Mouse (Mus musculus) stomach, embryonic 15.5 days (tissue): ENCODE measurements at regions not wholly inside any gene's neighbourhood (a gene's known extent, or its start where the extent isn't known, plus 50 kb on each side); places are given as distances from the start of the nearest gene placed in this dataset.

ENCODE experiments used
- ATAC-seq: fragments of 200-750 bp; cut with Nextera tagmentation; 2 replicates; pipeline ENCODE4 v1.8.0; 2017; ENCODE audit warnings: low read depth, moderate number of reproducible peaks, moderate TSS enrichment; ENCODE audit not compliant: insufficient read depth, low FRiP score
- H3K27ac ChIP-seq: fragments of 300-500 bp; sonication (generic); 2 replicates; pipeline ENCODE4 v1.5.1; 2015; ENCODE audit warnings: mild to moderate bottlenecking, inconsistent platforms
- H3K27me3 ChIP-seq: fragments of 300-500 bp; sonication (generic); replicated peaks from 2 replicates; pipeline ENCODE4 v1.6.1; 2015; ENCODE audit warnings: inconsistent platforms
- H3K36me3 ChIP-seq: fragments of 300-500 bp; sonication (generic); 2 replicates; pipeline ENCODE4 v1.6.1; 2015; ENCODE audit warnings: inconsistent platforms
- H3K4me1 ChIP-seq: fragments of 300-500 bp; sonication (generic); 2 replicates; pipeline ENCODE4 v1.6.1; 2015; ENCODE audit warnings: inconsistent platforms
- H3K4me2 ChIP-seq: fragments of 300-500 bp; sonication (generic); 2 replicates; pipeline ENCODE4 v1.6.1; 2015; ENCODE audit warnings: mild to moderate bottlenecking, inconsistent platforms
- H3K4me3 ChIP-seq: fragments of 300-500 bp; sonication (generic); replicated peaks from 2 replicates; pipeline ENCODE4 v1.5.1; 2015; ENCODE audit warnings: inconsistent platforms
- H3K9ac ChIP-seq: fragments of 300-500 bp; sonication (generic); 2 replicates; pipeline ENCODE4 v1.6.1; 2015; ENCODE audit warnings: inconsistent platforms
- H3K9me3 ChIP-seq: fragments of 300-500 bp; sonication (generic); 2 replicates; pipeline ENCODE4 v1.6.1; 2016; ENCODE audit warnings: inconsistent platforms
- WGBS: fragments of 180-500 bp; shearing (Covaris S2); methylation state at CpG from one replicate; pipeline ENCODE4 v1.1.7; 2015; 5-methylcytosine and 5-hydroxymethylcytosine counted together

GRCm38 (mm10) chr7:75063816-75064215 lies 245.2 kb downstream of the Sv2b start:
- ATAC-seq = no peak
- Histone ChIP-seq H3K27ac (no peak overlapping the region), H3K27me3 (no peaks in the 10 kb centered on the region), H3K9me3 (no peaks in the 10 kb centered on the region), H3K9ac (no peak overlapping the region), H3K4me2 (no peak overlapping the region), H3K36me3 (no peaks in the 10 kb centered on the region), H3K4me3 (no peak overlapping the region), H3K4me1 (no peaks in the 10 kb centered on the region)
- 61% methylated on average over 2 of the region's 2 CpGs for WGBS

- H3K4me2 ChIP-seq = no peak overlapping the region
- H3K27ac ChIP-seq = no peak overlapping the region
- WGBS = 57% methylated on average over 1 of the region's 1 CpGs
- H3K4me3 ChIP-seq = no peak overlapping the region
- H3K9ac ChIP-seq = no peak overlapping the region
- no peaks in the 10 kb centered on the region for H3K36me3 ChIP-seq
- H3K27me3 ChIP-seq = no peaks in the 10 kb centered on the region
- H3K4me1 ChIP-seq = no peaks in the 10 kb centered on the region
- ATAC-seq = no peak
- no peaks in the 10 kb centered on the region for H3K9me3 ChIP-seq
Measured at GRCm38 (mm10) chr7:75050231-75050630, 258.8 kb downstream of the Sv2b start.

GRCm38 (mm10) chr7:75049751-75050150 lies 259.3 kb downstream of the Sv2b start:
- no peak for ATAC-seq
- H3K36me3 ChIP-seq = no peaks in the 10 kb centered on the region
- H3K27me3 ChIP-seq = no peaks in the 10 kb centered on the region
- no peaks in the 10 kb centered on the region for H3K4me1 ChIP-seq
- no peak overlapping the region for H3K27ac ChIP-seq
- H3K9me3 ChIP-seq = no peaks in the 10 kb centered on the region
- H3K9ac ChIP-seq = no peak overlapping the region
- H3K4me2 ChIP-seq = no peak overlapping the region
- WGBS = 48% methylated on average over 5 of the region's 5 CpGs
- no peak overlapping the region for H3K4me3 ChIP-seq

GRCm38 (mm10) chr7:75048822-75049221 lies 260.2 kb downstream of the Sv2b start:
- Histone ChIP-seq H3K4me1 (no peaks in the 10 kb centered on the region), H3K27me3 (no peaks in the 10 kb centered on the region), H3K27ac (no peak overlapping the region), H3K9ac (no peak overlapping the region), H3K4me2 (no peak overlapping the region), H3K36me3 (no peaks in the 10 kb centered on the region), H3K4me3 (no peak overlapping the region), H3K9me3 (no peaks in the 10 kb centered on the region)
- 76% methylated on average over 2 of the region's 2 CpGs for WGBS
- ATAC-seq = no peak

- no peaks in the 10 kb centered on the region for H3K4me1 ChIP-seq
- H3K4me3 ChIP-seq = no peak overlapping the region
- H3K9me3 ChIP-seq = no peaks in the 10 kb centered on the region
- no peaks in the 10 kb centered on the region for H3K27me3 ChIP-seq
- no peak overlapping the region for H3K9ac ChIP-seq
- no peak overlapping the region for H3K4me2 ChIP-seq
- H3K36me3 ChIP-seq = no peaks in the 10 kb centered on the region
- no peak overlapping the region for H3K27ac ChIP-seq
- WGBS = 78% methylated on average over 3 of the region's 3 CpGs
- no peak for ATAC-seq
Measured at GRCm38 (mm10) chr7:75047827-75048226, 261.2 kb downstream of the Sv2b start.

- H3K36me3 ChIP-seq = no peaks in the 10 kb centered on the region
- H3K4me2 ChIP-seq = no peak overlapping the region
- ATAC-seq = no peak
- H3K4me3 ChIP-seq = no peak overlapping the region
- H3K27me3 ChIP-seq = no peaks in the 10 kb centered on the region
- WGBS = 84% methylated on average over 6 of the region's 6 CpGs
- no peaks in the 10 kb centered on the region for H3K9me3 ChIP-seq
- H3K9ac ChIP-seq = no peak overlapping the region
- H3K27ac ChIP-seq = no peak overlapping the region
- no peaks in the 10 kb centered on the region for H3K4me1 ChIP-seq
Measured at GRCm38 (mm10) chr7:75040871-75041270, 268.2 kb downstream of the Sv2b start.

- H3K4me2 ChIP-seq = no peak overlapping the region
- H3K9me3 ChIP-seq = no peaks in the 10 kb centered on the region
- WGBS = 40% methylated on average over 2 of the region's 2 CpGs
- H3K4me1 ChIP-seq = no peaks in the 10 kb centered on the region
- no peaks in the 10 kb centered on the region for H3K36me3 ChIP-seq
- H3K27me3 ChIP-seq = no peaks in the 10 kb centered on the region
- no peak overlapping the region for H3K4me3 ChIP-seq
- H3K27ac ChIP-seq = no peak overlapping the region
- ATAC-seq = no peak
- H3K9ac ChIP-seq = no peak overlapping the region
Measured at GRCm38 (mm10) chr7:75026191-75026590, 282.9 kb downstream of the Sv2b start.

GRCm38 (mm10) chr7:75021966-75022365 lies 287.1 kb downstream of the Sv2b start:
- H3K27ac ChIP-seq = no peak overlapping the region
- no peaks in the 10 kb centered on the region for H3K4me1 ChIP-seq
- ATAC-seq = no peak
- no peak overlapping the region for H3K4me3 ChIP-seq
- H3K36me3 ChIP-seq = no peaks in the 10 kb centered on the region
- no peaks in the 10 kb centered on the region for H3K27me3 ChIP-seq
- no peak overlapping the region for H3K4me2 ChIP-seq
- no peaks in the 10 kb centered on the region for H3K9me3 ChIP-seq
- no peak overlapping the region for H3K9ac ChIP-seq
- WGBS = 52% methylated on average over 6 of the region's 6 CpGs

GRCm38 (mm10) chr7:75018640-75019039 lies 290.4 kb downstream of the Sv2b start:
- H3K27me3 ChIP-seq = no peaks in the 10 kb centered on the region
- H3K27ac ChIP-seq = no peak overlapping the region
- H3K4me2 ChIP-seq = no peak overlapping the region
- no peaks in the 10 kb centered on the region for H3K4me1 ChIP-seq
- no peak overlapping the region for H3K4me3 ChIP-seq
- WGBS = 45% methylated on average over 7 of the region's 7 CpGs
- no peak overlapping the region for H3K9ac ChIP-seq
- no peaks in the 10 kb centered on the region for H3K9me3 ChIP-seq
- no peaks in the 10 kb centered on the region for H3K36me3 ChIP-seq
- no peak for ATAC-seq

GRCm38 (mm10) chr7:75008481-75008880 lies 300.6 kb downstream of the Sv2b start:
- no peak overlapping the region for H3K27ac ChIP-seq
- no peaks in the 10 kb centered on the region for H3K36me3 ChIP-seq
- no peak overlapping the region for H3K9ac ChIP-seq
- H3K27me3 ChIP-seq = no peaks in the 10 kb centered on the region
- no peaks in the 10 kb centered on the region for H3K9me3 ChIP-seq
- no peaks in the 10 kb centered on the region for H3K4me1 ChIP-seq
- H3K4me3 ChIP-seq = no peak overlapping the region
- 86% methylated on average over 2 of the region's 2 CpGs for WGBS
- H3K4me2 ChIP-seq = no peak overlapping the region
- no peak for ATAC-seq

GRCm38 (mm10) chr7:74990198-74990597 lies 318.9 kb downstream of the Sv2b start:
- Histone ChIP-seq H3K9me3 (no peaks in the 10 kb centered on the region), H3K4me3 (no peak overlapping the region), H3K9ac (no peak overlapping the region), H3K4me2 (no peak overlapping the region), H3K36me3 (no peaks in the 10 kb centered on the region), H3K27me3 (no peaks in the 10 kb centered on the region), H3K4me1 (no peaks in the 10 kb centered on the region), H3K27ac (no peak overlapping the region)
- WGBS = 74% methylated on average over 2 of the region's 2 CpGs
- no peak for ATAC-seq

GRCm38 (mm10) chr7:74979479-74979878 lies 329.6 kb downstream of the Sv2b start:
- H3K9ac ChIP-seq = no peak overlapping the region
- H3K4me3 ChIP-seq = no peak overlapping the region
- H3K27me3 ChIP-seq = no peaks in the 10 kb centered on the region
- ATAC-seq = no peak
- H3K4me2 ChIP-seq = no peak overlapping the region
- no peaks in the 10 kb centered on the region for H3K36me3 ChIP-seq
- WGBS = 24% methylated on average over 2 of the region's 2 CpGs
- H3K27ac ChIP-seq = no peak overlapping the region
- no peaks in the 10 kb centered on the region for H3K4me1 ChIP-seq
- no peaks in the 10 kb centered on the region for H3K9me3 ChIP-seq

- ATAC-seq = no peak
- Histone ChIP-seq H3K4me2 (no peak overlapping the region), H3K27ac (no peak overlapping the region), H3K36me3 (no peaks in the 10 kb centered on the region), H3K27me3 (no peaks in the 10 kb centered on the region), H3K4me1 (no peaks in the 10 kb centered on the region), H3K9me3 (no peaks in the 10 kb centered on the region), H3K4me3 (no peak overlapping the region), H3K9ac (no peak overlapping the region)
Measured at GRCm38 (mm10) chr7:74975986-74976385, 333.1 kb downstream of the Sv2b start.
